Mouse (Mus musculus) embryonic facial prominence, embryonic 11.5 days (tissue): ENCODE results near the gene Cd47. TPM values are rescaled to one million over a fixed set of nuclear protein-coding genes. Genes with fewer than 3 reads are reported as not detected.

Experiments used
- ATAC-seq: fragments of 200-750 bp; cut with Nextera tagmentation; replicated peaks from 2 replicates; pipeline ENCODE4 v1.8.0; 2017; ENCODE audit warnings: low read depth; ENCODE audit not compliant: insufficient number of reproducible peaks, low FRiP score, low TSS enrichment
- DNase-seq: peaks from one replicate; pipeline ENCODE4 v3.0.0-alpha.2; 2015; ENCODE audit warnings: low spot score
- H3K27ac ChIP-seq: fragments of 300-500 bp; sonication (generic); replicated peaks from 2 replicates; pipeline ENCODE4 v1.5.1; 2014; ENCODE audit warnings: mild to moderate bottlenecking, low read depth, low read length, control low read depth
- H3K27me3 ChIP-seq: fragments of 300-500 bp; sonication (generic); 2 replicates; pipeline ENCODE4 v1.6.1; 2014; ENCODE audit warnings: mild to moderate bottlenecking, low read length, moderate library complexity, mixed read lengths; ENCODE audit not compliant: control insufficient read depth, insufficient read depth
- H3K36me3 ChIP-seq: fragments of 300-500 bp; sonication (generic); replicated peaks from 2 replicates; pipeline ENCODE4 v1.6.1; 2014; ENCODE audit warnings: low read depth, mild to moderate bottlenecking, low read length, moderate library complexity, mixed read lengths; ENCODE audit not compliant: control insufficient read depth, insufficient read depth
- H3K4me1 ChIP-seq: fragments of 300-500 bp; sonication (generic); 2 replicates; pipeline ENCODE4 v1.6.1; 2014; ENCODE audit warnings: low read length, mixed read lengths; ENCODE audit not compliant: control insufficient read depth, insufficient read depth
- H3K4me2 ChIP-seq: fragments of 300-500 bp; sonication (generic); 2 replicates; pipeline ENCODE4 v1.6.1; 2014; ENCODE audit warnings: low read depth, mild to moderate bottlenecking, control low read depth, low read length, moderate library complexity
- H3K4me3 ChIP-seq: fragments of 300-500 bp; sonication (generic); 2 replicates; pipeline ENCODE4 v1.5.1; 2014; ENCODE audit warnings: low read depth, low read length, control low read depth
- H3K9ac ChIP-seq: fragments of 300-500 bp; sonication (generic); replicated peaks from 2 replicates; pipeline ENCODE4 v1.6.1; 2014; ENCODE audit warnings: mild to moderate bottlenecking, control low read depth, low read length
- H3K9me3 ChIP-seq: fragments of 300-500 bp; sonication (generic); replicated peaks from 2 replicates; pipeline ENCODE4 v1.6.1; 2016; ENCODE audit warnings: mild to moderate bottlenecking, low read length, inconsistent platforms, mixed read lengths; ENCODE audit not compliant: control insufficient read depth
- WGBS: fragments of 180-500 bp; shearing (Covaris S2); extraction: QIAGEN DNeasy Blood & Tissue Kit; methylation state at CpG from one replicate; pipeline ENCODE4 v1.1.7; 2014; 5-methylcytosine and 5-hydroxymethylcytosine counted together
- polyA plus RNA-seq: library from polyadenylated mRNA; unstranded; fragments of >200 nt; fragmentation: Nextera tagmentation; extraction: Ambion mirVana; gene quantifications from 2 replicates; pipeline ENCODE4 v1.2.1, GENCODE M21; 2014

Gene Cd47
- polyA plus RNA-seq, 1 experiment from 2014 or later, result 48.5 TPM

- H3K9ac ChIP-seq, result no peak overlapping the region
- no peak overlapping the region for H3K4me3 ChIP-seq
- no peaks in the 10 kb centered on the region for H3K4me1 ChIP-seq
- ATAC-seq (no peak), DNase-seq (no peak)
- no peaks in the 10 kb centered on the region for H3K36me3 ChIP-seq
- H3K27ac ChIP-seq, result no peak overlapping the region
- 88% methylated on average over 2 of the region's 2 CpGs for WGBS
- H3K4me2 ChIP-seq, result no peak overlapping the region
- no peaks in the 10 kb centered on the region for H3K9me3 ChIP-seq
- no peaks in the 10 kb centered on the region for H3K27me3 ChIP-seq
These were observed 88.8 kb downstream of the Cd47 start for GRCm38 (mm10) chr16:49889031-49889655.

GRCm38 (mm10) chr16:49892252-49892651 is 91.9 kb downstream of the Cd47 start:
- 95% methylated on average over 3 of the region's 3 CpGs for WGBS
- Histone ChIP-seq H3K9me3 (no peaks in the 10 kb centered on the region), H3K27ac (no peak overlapping the region), H3K4me2 (no peak overlapping the region), H3K4me1 (no peaks in the 10 kb centered on the region), H3K27me3 (no peaks in the 10 kb centered on the region), H3K4me3 (no peak overlapping the region), H3K36me3 (no peaks in the 10 kb centered on the region), H3K9ac (no peak overlapping the region)
- no peak for DNase-seq
- ATAC-seq, result no peak

GRCm38 (mm10) chr16:49892945-49893344 is 92.6 kb downstream of the Cd47 start:
- ATAC-seq (no peak), DNase-seq (no peak)
- Histone ChIP-seq H3K27ac (no peak overlapping the region), H3K27me3 (no peaks in the 10 kb centered on the region), H3K4me1 (no peaks in the 10 kb centered on the region), H3K9ac (no peak overlapping the region), H3K9me3 (no peaks in the 10 kb centered on the region), H3K4me3 (no peak overlapping the region), H3K4me2 (no peak overlapping the region), H3K36me3 (no peaks in the 10 kb centered on the region)
- WGBS, result 67% methylated on average over 2 of the region's 2 CpGs

GRCm38 (mm10) chr16:49894624-49895023 is 94.3 kb downstream of the Cd47 start:
- ATAC-seq (no peak), DNase-seq (no peak)
- Histone ChIP-seq H3K4me2 (no peak overlapping the region), H3K9ac (no peak overlapping the region), H3K9me3 (no peaks in the 10 kb centered on the region), H3K4me3 (no peak overlapping the region), H3K4me1 (no peaks in the 10 kb centered on the region), H3K27me3 (no peaks in the 10 kb centered on the region), H3K36me3 (no peaks in the 10 kb centered on the region), H3K27ac (no peak overlapping the region)
- 47% methylated on average over 3 of the region's 4 CpGs for WGBS

- Histone ChIP-seq H3K4me3 (no peak overlapping the region), H3K4me2 (no peak overlapping the region), H3K27me3 (no peaks in the 10 kb centered on the region), H3K9ac (no peak overlapping the region), H3K4me1 (no peaks in the 10 kb centered on the region), H3K27ac (no peak overlapping the region), H3K36me3 (no peaks in the 10 kb centered on the region), H3K9me3 (no peaks in the 10 kb centered on the region)
- 82% methylated on average over 8 of the region's 8 CpGs for WGBS
- DNase-seq (no peak), ATAC-seq (no peak)
These were observed 95.8 kb downstream of the Cd47 start for GRCm38 (mm10) chr16:49896132-49896531.

GRCm38 (mm10) chr16:49901395-49901794 is 101.1 kb downstream of the Cd47 start:
- H3K4me2 ChIP-seq, result no peak overlapping the region
- H3K4me3 ChIP-seq, result no peak overlapping the region
- no peaks in the 10 kb centered on the region for H3K9me3 ChIP-seq
- no peaks in the 10 kb centered on the region for H3K27me3 ChIP-seq
- H3K27ac ChIP-seq, result no peak overlapping the region
- no peak for DNase-seq
- H3K36me3 ChIP-seq, result no peaks in the 10 kb centered on the region
- no peak for ATAC-seq
- no peaks in the 10 kb centered on the region for H3K4me1 ChIP-seq
- H3K9ac ChIP-seq, result no peak overlapping the region

GRCm38 (mm10) chr16:49902083-49902482 is 101.8 kb downstream of the Cd47 start:
- Histone ChIP-seq H3K4me3 (no peak overlapping the region), H3K9me3 (no peaks in the 10 kb centered on the region), H3K27me3 (no peaks in the 10 kb centered on the region), H3K9ac (no peak overlapping the region), H3K36me3 (no peaks in the 10 kb centered on the region), H3K27ac (no peak overlapping the region), H3K4me2 (no peak overlapping the region), H3K4me1 (no peaks in the 10 kb centered on the region)
- no peak for DNase-seq
- no peak for ATAC-seq
- WGBS, result 93% methylated on average over 5 of the region's 5 CpGs

GRCm38 (mm10) chr16:49904248-49904930 is 104.1 kb downstream of the Cd47 start:
- Histone ChIP-seq H3K4me3 (no peak overlapping the region), H3K9ac (no peak overlapping the region), H3K36me3 (no peaks in the 10 kb centered on the region), H3K9me3 (no peaks in the 10 kb centered on the region), H3K27ac (peak overlapping the region; percentile 66; the same call in 1 of the 2 replicates), H3K4me2 (no peak overlapping the region), H3K4me1 (no peaks in the 10 kb centered on the region), H3K27me3 (no peaks in the 10 kb centered on the region)
- DNase-seq, result no peak
- ATAC-seq, result no peak
- WGBS, result 88% methylated on average over 10 of the region's 10 CpGs
